Mouse (Mus musculus): ENCODE results near the gene Gm42715.

- TF ChIP-seq POLR2A (IDR thresholded peaks at IDR 0.05; ENCODE audit: low read depth, low read length), result no peak
- TF ChIP-seq CTCF (conservative IDR thresholded peaks at IDR 0.05; ENCODE audit: insufficient read depth, insufficient read length, low read depth, low read length), result no peak
Measured at GRCm38 (mm10) chr7:127497382-127497781, 22.0 kb upstream of the Gm42715 start.

Measured in kidney, adult 2 months (tissue).